Mouse (Mus musculus): ENCODE measurements around the gene Zc3h13.

- TF ChIP-seq CTCF (IDR thresholded peaks at IDR 0.05; ENCODE audit: low read depth, low read length) (no peak), EP300 (IDR thresholded peaks at IDR 0.05; ENCODE audit: insufficient read depth, low read depth, low read length) (no peak)
Measured at GRCm38 (mm10) chr14:75377612-75378011, 93.4 kb downstream of the Zc3h13 start.
